Mouse (Mus musculus) liver, embryonic 13.5 days (tissue): ENCODE measurements around the gene Tbx10. TPM values are rescaled to one million over a fixed set of nuclear protein-coding genes. Genes with fewer than 3 reads are reported as not detected.

Experiments used
- ATAC-seq: fragments of 200-750 bp; cut with Nextera tagmentation; 2 replicates; pipeline ENCODE4 v1.8.0; 2017; ENCODE audit warnings: low read depth, mild to moderate bottlenecking, moderate number of reproducible peaks, moderate library complexity
- DNase-seq: peaks from one replicate; pipeline ENCODE4 v3.0.0; 2022
- H3K27ac ChIP-seq: fragments of 300-500 bp; sonication (generic); 2 replicates; pipeline ENCODE4 v1.5.1; 2015; ENCODE audit warnings: moderate library complexity, mild to moderate bottlenecking, inconsistent platforms
- H3K27me3 ChIP-seq: fragments of 300-500 bp; sonication (generic); 2 replicates; pipeline ENCODE4 v1.6.1; 2015; ENCODE audit warnings: mild to moderate bottlenecking, inconsistent platforms
- H3K36me3 ChIP-seq: fragments of 300-500 bp; sonication (generic); 2 replicates; pipeline ENCODE4 v1.6.1; 2015; ENCODE audit warnings: mild to moderate bottlenecking, inconsistent platforms
- H3K4me1 ChIP-seq: fragments of 300-500 bp; sonication (generic); replicated peaks from 2 replicates; pipeline ENCODE4 v1.6.1; 2015; ENCODE audit warnings: inconsistent platforms
- H3K4me2 ChIP-seq: fragments of 300-500 bp; sonication (generic); 2 replicates; pipeline ENCODE4 v1.6.1; 2015; ENCODE audit warnings: inconsistent platforms, mild to moderate bottlenecking, moderate library complexity
- H3K4me3 ChIP-seq: fragments of 300-500 bp; sonication (generic); replicated peaks from 2 replicates; pipeline ENCODE4 v1.5.1; 2015; ENCODE audit warnings: mild to moderate bottlenecking, inconsistent platforms
- H3K9ac ChIP-seq: fragments of 300-500 bp; sonication (generic); 2 replicates; pipeline ENCODE4 v1.6.1; 2015; ENCODE audit warnings: mild to moderate bottlenecking, inconsistent platforms
- H3K9me3 ChIP-seq: fragments of 300-500 bp; sonication (generic); replicated peaks from 2 replicates; pipeline ENCODE4 v1.6.1; 2016; ENCODE audit warnings: inconsistent platforms
- WGBS: fragments of 180-500 bp; shearing (Covaris S2); methylation state at CpG from one replicate; pipeline ENCODE4 v1.1.7; 2015; ENCODE audit not compliant: insufficient replicate concordance; 5-methylcytosine and 5-hydroxymethylcytosine counted together
- polyA plus RNA-seq: library from polyadenylated mRNA; unstranded; fragments of >200 nt; fragmentation: Nextera tagmentation; extraction: Ambion mirVana; gene quantifications from 2 replicates; pipeline ENCODE4 v1.2.1, GENCODE M21; 2015

The Tbx10 gene
- polyA plus RNA-seq, 1 experiment from 2014 or later: 0.47 TPM

GRCm38 (mm10) chr19:3975866-3976265, 16.7 kb upstream of the Tbx10 start:
- Histone ChIP-seq H3K9ac (no peak overlapping the region), H3K4me2 (no peak overlapping the region), H3K9me3 (no peaks in the 10 kb centered on the region), H3K36me3 (no peaks in the 10 kb centered on the region), H3K27me3 (0 out of 2 replicates have a peak, but pooled peaks cover 4% of the 10 kb centered on the region), H3K4me1 (peaks cover 22% of the 10 kb centered on the region), H3K4me3 (no peak overlapping the region), H3K27ac (no peak overlapping the region)
- WGBS: 47% methylated on average over 2 of the region's 2 CpGs
- DNase-seq (no peak), ATAC-seq (no peak)

GRCm38 (mm10) chr19:3980309-3980708, 12.2 kb upstream of the Tbx10 start:
- H3K4me2 ChIP-seq: no peak overlapping the region
- H3K4me3 ChIP-seq: no peak overlapping the region
- 16% methylated on average over 4 of the region's 4 CpGs for WGBS
- no peaks in the 10 kb centered on the region for H3K27me3 ChIP-seq
- H3K36me3 ChIP-seq: no peaks in the 10 kb centered on the region
- no peak overlapping the region for H3K9ac ChIP-seq
- peak; percentile 63 for DNase-seq
- ATAC-seq: peak; percentile 52
- H3K9me3 ChIP-seq: no peaks in the 10 kb centered on the region
- H3K4me1 ChIP-seq: peaks cover 7% of the 10 kb centered on the region
- H3K27ac ChIP-seq: no peak overlapping the region

- DNase-seq (no peak), ATAC-seq (no peak)
- Histone ChIP-seq H3K36me3 (no peaks in the 10 kb centered on the region), H3K4me3 (no peak overlapping the region), H3K9me3 (no peaks in the 10 kb centered on the region), H3K27me3 (no peaks in the 10 kb centered on the region), H3K4me2 (no peak overlapping the region), H3K27ac (no peak overlapping the region), H3K9ac (no peak overlapping the region), H3K4me1 (peaks cover 13% of the 10 kb centered on the region)
- 65% methylated on average over 9 of the region's 9 CpGs for WGBS
Measured at GRCm38 (mm10) chr19:3980917-3981316, 11.6 kb upstream of the Tbx10 start.

DNA sequence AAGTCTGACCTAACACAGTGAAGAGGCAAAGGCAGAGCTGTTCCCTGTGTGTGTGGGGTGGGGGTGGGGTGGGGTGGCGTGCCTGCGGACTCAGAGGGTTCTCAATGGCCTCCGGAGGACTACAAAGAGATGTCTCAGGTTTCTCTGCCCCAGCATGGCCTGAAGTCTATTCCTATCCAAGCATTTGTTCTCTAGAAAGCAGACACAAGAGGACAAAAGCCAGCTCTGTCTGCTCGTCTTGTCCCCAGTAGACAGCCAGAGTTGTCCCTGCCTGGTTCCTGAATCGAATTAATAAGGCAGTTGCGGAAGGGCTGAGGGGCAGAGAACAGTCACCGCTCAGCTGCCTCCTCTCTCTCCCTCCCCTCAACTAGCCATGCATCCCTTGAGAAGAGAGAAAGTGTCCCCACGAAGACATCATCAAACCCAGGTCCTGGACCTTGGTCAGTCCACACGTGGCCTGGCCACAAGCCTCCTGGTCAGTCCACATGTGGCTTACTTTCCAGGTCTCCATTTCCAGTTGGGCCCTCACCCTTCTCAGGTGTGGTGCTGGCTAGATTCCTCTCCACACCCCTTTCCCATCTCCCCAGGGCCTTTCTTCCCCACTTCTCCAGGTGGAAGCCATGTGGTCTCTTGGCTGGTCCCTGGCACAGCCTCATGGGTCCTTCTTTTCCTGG, 8.9 kb upstream of the Tbx10 start:
- peaks cover 28% of the 10 kb centered on the region for H3K4me1 ChIP-seq
- no peak overlapping the region for H3K4me3 ChIP-seq
- H3K9me3 ChIP-seq: no peaks in the 10 kb centered on the region
- H3K9ac ChIP-seq: no peak overlapping the region
- no peak overlapping the region for H3K4me2 ChIP-seq
- no peaks in the 10 kb centered on the region for H3K27me3 ChIP-seq
- ATAC-seq: no peak
- no peak for DNase-seq
- no peak overlapping the region for H3K27ac ChIP-seq
- 60% methylated on average over 9 of the region's 9 CpGs for WGBS
- H3K36me3 ChIP-seq: peaks cover 2% of the 10 kb centered on the region; the same call in 1 of the 2 replicates

DNA sequence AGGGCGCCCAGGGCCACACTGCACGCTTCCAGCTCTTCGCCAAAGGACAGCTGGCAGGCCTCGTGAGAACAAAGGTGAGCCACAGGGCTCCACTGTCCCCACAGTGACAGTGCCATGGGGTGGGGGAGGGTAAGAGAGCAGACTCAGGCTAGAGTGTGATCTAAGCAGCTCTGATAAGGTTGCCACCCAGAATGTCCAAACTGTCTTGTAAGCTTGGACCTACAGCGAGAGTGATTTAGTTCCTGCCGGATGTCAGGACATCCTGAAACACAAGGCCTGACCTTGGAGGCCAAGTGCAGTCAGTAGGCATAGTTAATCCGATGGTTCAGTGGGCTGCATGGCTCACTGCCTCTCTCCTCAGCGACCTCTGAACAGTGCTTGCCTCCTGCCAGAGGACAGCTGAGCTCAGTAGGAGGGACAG, 7.3 kb upstream of the Tbx10 start:
- Histone ChIP-seq H3K27ac (peak overlapping the region; percentile 68), H3K4me3 (no peak overlapping the region), H3K9ac (no peak overlapping the region), H3K4me2 (no peak overlapping the region), H3K4me1 (peaks cover 28% of the 10 kb centered on the region), H3K36me3 (peaks cover 4% of the 10 kb centered on the region; the same call in 1 of the 2 replicates), H3K27me3 (no peaks in the 10 kb centered on the region), H3K9me3 (no peaks in the 10 kb centered on the region)
- DNase-seq: no peak
- peak; percentile 35 for ATAC-seq
- 21% methylated on average over 8 of the region's 8 CpGs for WGBS

DNA sequence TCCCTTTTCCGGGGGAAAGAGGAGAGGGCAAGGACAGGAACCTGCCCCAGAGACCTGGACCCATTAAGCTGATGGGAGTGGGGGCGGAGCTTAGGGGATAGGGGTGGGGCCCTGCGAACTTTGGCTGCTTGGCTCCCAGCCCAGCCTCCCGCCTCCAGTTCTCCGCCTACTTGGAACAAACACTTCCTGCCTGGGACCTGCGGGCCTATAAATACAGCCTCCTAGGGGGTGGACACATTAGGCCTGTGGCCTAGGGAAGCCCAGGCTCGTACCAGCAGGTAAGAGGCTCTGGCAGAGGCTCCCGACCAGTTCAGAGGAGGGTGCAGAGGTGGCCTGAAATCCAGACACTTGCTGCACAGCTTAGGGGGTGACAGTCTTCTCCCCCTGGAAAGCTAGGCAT, 6.2 kb upstream of the Tbx10 start, which contains the start of gene Acy3:
Acy3 (plus strand) TSS at position 237 of the 400 bp plus-strand sequence.
- peak; percentile 72 for ATAC-seq
- H3K9ac ChIP-seq: peak within 1 kb of the TSS; percentile 39
- no peaks in the 10 kb centered on the region for H3K9me3 ChIP-seq
- peak within 1 kb of the TSS; percentile 43 for H3K4me2 ChIP-seq
- H3K4me3 ChIP-seq: peak within 1 kb of the TSS; percentile 2; the same call in 1 of the 2 replicates
- H3K36me3 ChIP-seq: peaks cover 4% of the 10 kb centered on the region; the same call in 1 of the 2 replicates
- WGBS: 13% methylated on average over 8 of the region's 8 CpGs
- peaks cover 28% of the 10 kb centered on the region for H3K4me1 ChIP-seq
- no peaks in the 10 kb centered on the region for H3K27me3 ChIP-seq
- H3K27ac ChIP-seq: peak within 1 kb of the TSS; percentile 68
- peak; percentile 48 for DNase-seq

GRCm38 (mm10) chr19:3988066-3988465, 4.5 kb upstream of the Tbx10 start:
- H3K9me3 ChIP-seq: no peaks in the 10 kb centered on the region
- H3K27ac ChIP-seq: no peak overlapping the region
- WGBS: 83% methylated on average over 14 of the region's 14 CpGs
- no peak overlapping the region for H3K9ac ChIP-seq
- no peak overlapping the region for H3K4me2 ChIP-seq
- H3K4me1 ChIP-seq: peaks cover 36% of the 10 kb centered on the region
- DNase-seq: no peak
- no peak for ATAC-seq
- peaks cover 4% of the 10 kb centered on the region; the same call in 1 of the 2 replicates for H3K36me3 ChIP-seq
- H3K27me3 ChIP-seq: 0 out of 2 replicates have a peak, but pooled peaks cover 4% of the 10 kb centered on the region
- no peak overlapping the region for H3K4me3 ChIP-seq

- Histone ChIP-seq H3K4me1 (peaks cover 36% of the 10 kb centered on the region), H3K4me2 (no peak overlapping the region), H3K9ac (no peak overlapping the region), H3K4me3 (no peak overlapping the region), H3K27ac (no peak overlapping the region), H3K36me3 (peaks cover 4% of the 10 kb centered on the region; the same call in 1 of the 2 replicates), H3K27me3 (0 out of 2 replicates have a peak, but pooled peaks cover 4% of the 10 kb centered on the region), H3K9me3 (no peaks in the 10 kb centered on the region)
- DNase-seq (no peak), ATAC-seq (no peak)
- WGBS: 73% methylated on average over 4 of the region's 4 CpGs
Measured at GRCm38 (mm10) chr19:3988750-3989149, 3.8 kb upstream of the Tbx10 start.

- Histone ChIP-seq H3K36me3 (peaks cover 4% of the 10 kb centered on the region; the same call in 1 of the 2 replicates), H3K9ac (no peak overlapping the region), H3K27me3 (0 out of 2 replicates have a peak, but pooled peaks cover 4% of the 10 kb centered on the region), H3K4me3 (no peak overlapping the region), H3K4me2 (no peak overlapping the region), H3K9me3 (no peaks in the 10 kb centered on the region), H3K27ac (no peak overlapping the region), H3K4me1 (peaks cover 24% of the 10 kb centered on the region)
- DNase-seq (no peak), ATAC-seq (no peak)
- 66% methylated on average over 6 of the region's 6 CpGs for WGBS
Measured at GRCm38 (mm10) chr19:3990804-3991203, 1.7 kb upstream of the Tbx10 start.

- WGBS: 83% methylated on average over 3 of the region's 3 CpGs
- H3K9ac ChIP-seq: no peak overlapping the region
Measured at GRCm38 (mm10) chr19:3991562-3991961, 990 bp upstream of the Tbx10 start.

GRCm38 (mm10) chr19:3991966-3992365, 586 bp upstream of the Tbx10 start:
- 67% methylated on average over 3 of the region's 3 CpGs for WGBS
- no peak for ATAC-seq

More at GRCm38 (mm10) chr19:3991562-3991961, 990 bp upstream of the Tbx10 start:
- Histone ChIP-seq H3K4me1 (peaks cover 16% of the 10 kb centered on the region), H3K4me2 (no peak overlapping the region), H3K4me3 (no peak overlapping the region), H3K9me3 (no peaks in the 10 kb centered on the region), H3K36me3 (peaks cover 4% of the 10 kb centered on the region; the same call in 1 of the 2 replicates), H3K27me3 (0 out of 2 replicates have a peak, but pooled peaks cover 4% of the 10 kb centered on the region), H3K27ac (no peak overlapping the region)
- DNase-seq (no peak), ATAC-seq (no peak)

More at GRCm38 (mm10) chr19:3991966-3992365, 586 bp upstream of the Tbx10 start:
- H3K36me3 ChIP-seq: peaks cover 4% of the 10 kb centered on the region; the same call in 1 of the 2 replicates
- 0 out of 2 replicates have a peak, but pooled peaks cover 4% of the 10 kb centered on the region for H3K27me3 ChIP-seq
- no peak for DNase-seq
- no peak overlapping the region for H3K9ac ChIP-seq
- H3K4me1 ChIP-seq: peaks cover 14% of the 10 kb centered on the region
- no peak overlapping the region for H3K4me3 ChIP-seq
- no peak overlapping the region for H3K4me2 ChIP-seq
- no peak overlapping the region for H3K27ac ChIP-seq
- no peaks in the 10 kb centered on the region for H3K9me3 ChIP-seq
